Mouse (Mus musculus) liver, embryonic 15.5 days (tissue): ENCODE data around the gene Mgat3. TPM values are rescaled to one million over a fixed set of nuclear protein-coding genes. Genes with fewer than 3 reads are reported as not detected.

Experiments
- ATAC-seq: fragments of 200-750 bp; cut with Nextera tagmentation; 2 replicates; pipeline ENCODE4 v1.8.0; 2017; ENCODE audit warnings: moderate number of reproducible peaks, mild to moderate bottlenecking, moderate library complexity; ENCODE audit not compliant: insufficient read depth
- H3K27ac ChIP-seq: fragments of 300-500 bp; sonication (generic); replicated peaks from 2 replicates; pipeline ENCODE4 v1.5.1; 2015; ENCODE audit warnings: mild to moderate bottlenecking, inconsistent platforms
- H3K27me3 ChIP-seq: fragments of 300-500 bp; sonication (generic); 2 replicates; pipeline ENCODE4 v1.6.1; 2015; ENCODE audit warnings: mild to moderate bottlenecking, inconsistent platforms
- H3K36me3 ChIP-seq: fragments of 300-500 bp; sonication (generic); replicated peaks from 2 replicates; pipeline ENCODE4 v1.6.1; 2015; ENCODE audit warnings: moderate library complexity, mild to moderate bottlenecking, inconsistent platforms
- H3K4me1 ChIP-seq: fragments of 300-500 bp; sonication (generic); replicated peaks from 2 replicates; pipeline ENCODE4 v1.6.1; 2015; ENCODE audit warnings: inconsistent platforms
- H3K4me2 ChIP-seq: fragments of 300-500 bp; sonication (generic); 2 replicates; pipeline ENCODE4 v1.6.1; 2015; ENCODE audit warnings: moderate library complexity, mild to moderate bottlenecking, inconsistent platforms
- H3K4me3 ChIP-seq: fragments of 300-500 bp; sonication (generic); replicated peaks from 2 replicates; pipeline ENCODE4 v1.5.1; 2015; ENCODE audit warnings: mild to moderate bottlenecking, inconsistent platforms
- H3K9ac ChIP-seq: fragments of 300-500 bp; sonication (generic); 2 replicates; pipeline ENCODE4 v1.6.1; 2015; ENCODE audit warnings: moderate library complexity, mild to moderate bottlenecking, inconsistent platforms
- H3K9me3 ChIP-seq: fragments of 300-500 bp; sonication (generic); replicated peaks from 2 replicates; pipeline ENCODE4 v1.6.1; 2016; ENCODE audit warnings: inconsistent platforms
- WGBS: fragments of 180-500 bp; shearing (Covaris S2); methylation state at CpG from one replicate; pipeline ENCODE4 v1.1.7; 2015; ENCODE audit warnings: mixed read lengths; ENCODE audit not compliant: insufficient replicate concordance; 5-methylcytosine and 5-hydroxymethylcytosine counted together
- polyA plus RNA-seq: library from polyadenylated mRNA; unstranded; fragments of >200 nt; fragmentation: Nextera tagmentation; extraction: Ambion mirVana; gene quantifications from 2 replicates; pipeline ENCODE4 v1.2.1, GENCODE M21; 2015

Gene Mgat3
- polyA plus RNA-seq, 1 experiment from 2014 or later, result 0.54 TPM

- Histone ChIP-seq H3K36me3 (peaks cover 43% of the 10 kb centered on the region), H3K4me2 (no peak overlapping the region), H3K9me3 (no peaks in the 10 kb centered on the region), H3K4me1 (peaks cover 69% of the 10 kb centered on the region), H3K27me3 (no peaks in the 10 kb centered on the region), H3K4me3 (no peak overlapping the region), H3K27ac (no peak overlapping the region), H3K9ac (no peak overlapping the region)
- ATAC-seq, result no peak
- WGBS, result 70% methylated on average over 3 of the region's 3 CpGs
Observed at GRCm38 (mm10) chr15:80136645-80137044, 36.9 kb upstream of the Mgat3 start.

- Histone ChIP-seq H3K4me3 (no peak overlapping the region), H3K36me3 (peaks cover 58% of the 10 kb centered on the region), H3K9me3 (0 out of 2 replicates have a peak, but pooled peaks cover 4% of the 10 kb centered on the region), H3K27ac (peak overlapping the region; percentile 30; the same call in 1 of the 2 replicates), H3K9ac (no peak overlapping the region), H3K4me2 (no peak overlapping the region), H3K27me3 (no peaks in the 10 kb centered on the region), H3K4me1 (peaks cover 57% of the 10 kb centered on the region)
- WGBS, result 72% methylated on average over 17 of the region's 17 CpGs
- no peak for ATAC-seq
Observed at GRCm38 (mm10) chr15:80137945-80138791, 35.4 kb upstream of the Mgat3 start.

DNA sequence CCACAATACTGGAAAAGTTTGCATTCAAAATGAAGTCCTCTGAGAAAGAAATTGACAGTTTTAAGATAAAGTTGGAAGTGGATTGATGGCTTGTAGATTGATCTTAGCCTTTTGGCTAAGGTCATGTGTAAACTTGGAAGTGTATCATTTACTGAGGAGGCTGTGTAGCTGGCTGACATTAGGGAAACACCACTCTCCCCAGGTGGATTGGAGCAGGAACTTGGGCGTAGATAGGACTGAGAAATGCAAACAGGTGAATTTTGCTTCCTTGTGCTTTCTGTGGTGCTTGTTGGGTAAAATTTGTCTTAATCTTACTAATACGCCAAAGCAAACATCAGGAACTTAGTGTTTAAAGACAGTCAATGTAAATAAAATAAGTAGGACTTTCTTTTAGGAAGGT, 33.2 kb upstream of the Mgat3 start:
- 81% methylated on average over 2 of the region's 2 CpGs for WGBS
- no peak overlapping the region for H3K4me3 ChIP-seq
- H3K4me1 ChIP-seq, result peaks cover 46% of the 10 kb centered on the region
- H3K27ac ChIP-seq, result no peak overlapping the region
- no peak overlapping the region for H3K9ac ChIP-seq
- peaks cover 78% of the 10 kb centered on the region for H3K36me3 ChIP-seq
- H3K4me2 ChIP-seq, result no peak overlapping the region
- no peaks in the 10 kb centered on the region for H3K27me3 ChIP-seq
- H3K9me3 ChIP-seq, result 0 out of 2 replicates have a peak, but pooled peaks cover 4% of the 10 kb centered on the region
- no peak for ATAC-seq

- Histone ChIP-seq H3K27me3 (no peaks in the 10 kb centered on the region), H3K4me3 (no peak overlapping the region), H3K4me2 (no peak overlapping the region), H3K9me3 (0 out of 2 replicates have a peak, but pooled peaks cover 4% of the 10 kb centered on the region), H3K9ac (no peak overlapping the region), H3K27ac (no peak overlapping the region), H3K4me1 (peaks cover 42% of the 10 kb centered on the region), H3K36me3 (peaks cover 78% of the 10 kb centered on the region)
- no peak for ATAC-seq
- 91% methylated on average over 3 of the region's 3 CpGs for WGBS
Observed at GRCm38 (mm10) chr15:80140878-80141277, 32.6 kb upstream of the Mgat3 start.

DNA sequence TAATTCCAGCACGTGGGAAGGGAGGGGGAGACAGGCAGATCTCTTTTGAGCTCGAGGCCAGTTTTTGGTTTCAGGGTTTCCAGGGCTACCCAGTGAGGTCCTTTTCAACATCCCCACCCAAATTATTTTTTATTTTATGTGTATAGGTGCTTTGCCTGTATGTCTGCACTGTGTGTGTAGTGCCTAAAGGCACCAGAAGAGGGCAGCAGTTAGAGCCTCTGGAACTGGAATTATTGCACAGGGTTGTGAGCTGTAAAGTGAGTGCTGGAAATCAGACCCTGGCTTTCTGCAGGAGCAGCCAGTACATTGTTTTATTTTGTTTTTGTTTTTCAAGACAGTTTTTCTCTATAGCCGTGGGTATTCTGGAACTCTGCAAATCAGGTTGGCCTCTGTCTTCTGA, 31.4 kb upstream of the Mgat3 start:
- WGBS, result 96% methylated on average over 3 of the region's 3 CpGs
- no peak for ATAC-seq
- no peak overlapping the region for H3K9ac ChIP-seq
- no peaks in the 10 kb centered on the region for H3K27me3 ChIP-seq
- 0 out of 2 replicates have a peak, but pooled peaks cover 4% of the 10 kb centered on the region for H3K9me3 ChIP-seq
- H3K4me3 ChIP-seq, result no peak overlapping the region
- no peak overlapping the region for H3K27ac ChIP-seq
- peaks cover 67% of the 10 kb centered on the region for H3K36me3 ChIP-seq
- no peak overlapping the region for H3K4me2 ChIP-seq
- peaks cover 41% of the 10 kb centered on the region for H3K4me1 ChIP-seq

DNA sequence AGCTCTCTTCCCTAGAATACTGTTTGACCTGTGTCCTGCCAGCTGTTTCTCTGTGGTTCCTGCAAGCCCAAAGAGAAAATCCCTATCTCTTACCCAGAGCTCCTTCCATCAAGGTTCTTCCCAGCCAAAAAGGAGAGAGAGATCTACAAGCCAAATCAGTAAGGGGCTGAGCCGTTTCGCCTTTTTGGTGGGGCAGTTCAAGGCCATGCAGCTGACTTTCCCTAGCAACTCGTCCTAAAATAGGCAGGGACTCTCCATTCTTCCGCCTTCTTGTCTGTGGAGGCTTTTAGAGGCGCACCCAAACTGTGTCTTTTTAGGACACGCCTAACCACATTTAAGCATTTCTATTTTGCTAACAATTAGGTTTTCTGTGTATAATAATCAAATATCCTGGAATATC, 29.8 kb upstream of the Mgat3 start:
- 76% methylated on average over 6 of the region's 6 CpGs for WGBS
- no peak overlapping the region for H3K4me2 ChIP-seq
- no peaks in the 10 kb centered on the region for H3K27me3 ChIP-seq
- H3K4me3 ChIP-seq, result no peak overlapping the region
- no peak for ATAC-seq
- peaks cover 29% of the 10 kb centered on the region for H3K4me1 ChIP-seq
- no peak overlapping the region for H3K27ac ChIP-seq
- no peak overlapping the region for H3K9ac ChIP-seq
- peaks cover 66% of the 10 kb centered on the region for H3K36me3 ChIP-seq
- 0 out of 2 replicates have a peak, but pooled peaks cover 4% of the 10 kb centered on the region for H3K9me3 ChIP-seq

- H3K4me2 ChIP-seq, result no peak overlapping the region
- peaks cover 74% of the 10 kb centered on the region for H3K36me3 ChIP-seq
- H3K27me3 ChIP-seq, result no peaks in the 10 kb centered on the region
- no peak overlapping the region for H3K4me3 ChIP-seq
- peaks cover 20% of the 10 kb centered on the region for H3K4me1 ChIP-seq
- H3K9me3 ChIP-seq, result 0 out of 2 replicates have a peak, but pooled peaks cover 4% of the 10 kb centered on the region
- ATAC-seq, result no peak
- H3K27ac ChIP-seq, result no peak overlapping the region
- no peak overlapping the region for H3K9ac ChIP-seq
- WGBS, result 90% methylated on average over 5 of the region's 5 CpGs
Observed at GRCm38 (mm10) chr15:80145397-80145796, 28.1 kb upstream of the Mgat3 start.

DNA sequence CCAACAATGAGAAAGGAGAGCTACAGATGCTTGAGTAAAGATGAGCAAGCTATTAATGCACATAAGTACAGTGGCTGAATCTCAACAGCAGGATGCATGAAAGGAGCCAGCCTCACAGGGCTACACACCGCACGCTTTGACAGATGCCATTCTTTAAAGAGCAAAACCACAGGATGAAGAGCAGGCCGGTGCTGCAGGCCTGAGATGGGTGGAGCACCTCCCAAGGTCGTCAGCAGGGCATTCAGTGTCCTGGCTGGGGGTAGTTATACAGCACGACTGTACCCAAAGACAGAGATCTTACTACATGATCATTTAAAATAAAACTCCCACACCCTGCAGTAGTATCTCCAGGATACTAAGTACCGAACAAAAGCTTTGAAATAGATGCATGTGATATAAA, 27.4 kb upstream of the Mgat3 start:
- H3K9ac ChIP-seq, result no peak overlapping the region
- no peak overlapping the region for H3K4me2 ChIP-seq
- WGBS, result 31% methylated on average over 6 of the region's 6 CpGs

DNA sequence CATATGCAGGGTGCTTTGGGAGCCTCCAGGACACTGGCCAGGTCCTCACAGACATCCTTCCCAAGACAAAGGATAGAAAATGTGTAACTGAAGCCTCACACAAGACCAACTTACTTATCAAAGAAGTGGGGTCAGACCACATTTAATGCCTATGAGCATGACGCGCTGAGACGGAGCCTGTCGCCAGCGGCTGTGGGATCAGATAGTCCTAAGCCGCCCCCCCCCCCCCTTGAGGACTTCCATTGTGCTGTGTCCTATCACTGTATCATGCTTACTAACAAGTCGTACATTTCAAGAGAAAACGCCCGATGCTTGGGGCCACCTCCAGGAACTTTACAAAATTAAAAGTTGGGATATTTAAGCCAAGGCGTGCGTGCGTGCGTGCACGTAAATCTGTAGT, 26.4 kb upstream of the Mgat3 start:
- Histone ChIP-seq H3K4me1 (peaks cover 20% of the 10 kb centered on the region), H3K4me2 (no peak overlapping the region), H3K4me3 (no peak overlapping the region), H3K27ac (no peak overlapping the region), H3K9me3 (0 out of 2 replicates have a peak, but pooled peaks cover 2% of the 10 kb centered on the region), H3K36me3 (peaks cover 64% of the 10 kb centered on the region), H3K9ac (no peak overlapping the region), H3K27me3 (no peaks in the 10 kb centered on the region)
- WGBS, result 52% methylated on average over 14 of the region's 14 CpGs
- no peak for ATAC-seq

More for the DNA sequence above, 27.4 kb upstream of the Mgat3 start:
- no peaks in the 10 kb centered on the region for H3K27me3 ChIP-seq
- no peak for ATAC-seq
- peaks cover 20% of the 10 kb centered on the region for H3K4me1 ChIP-seq
- H3K4me3 ChIP-seq, result no peak overlapping the region
- no peak overlapping the region for H3K27ac ChIP-seq
- peaks cover 67% of the 10 kb centered on the region for H3K36me3 ChIP-seq
- H3K9me3 ChIP-seq, result 0 out of 2 replicates have a peak, but pooled peaks cover 4% of the 10 kb centered on the region

DNA sequence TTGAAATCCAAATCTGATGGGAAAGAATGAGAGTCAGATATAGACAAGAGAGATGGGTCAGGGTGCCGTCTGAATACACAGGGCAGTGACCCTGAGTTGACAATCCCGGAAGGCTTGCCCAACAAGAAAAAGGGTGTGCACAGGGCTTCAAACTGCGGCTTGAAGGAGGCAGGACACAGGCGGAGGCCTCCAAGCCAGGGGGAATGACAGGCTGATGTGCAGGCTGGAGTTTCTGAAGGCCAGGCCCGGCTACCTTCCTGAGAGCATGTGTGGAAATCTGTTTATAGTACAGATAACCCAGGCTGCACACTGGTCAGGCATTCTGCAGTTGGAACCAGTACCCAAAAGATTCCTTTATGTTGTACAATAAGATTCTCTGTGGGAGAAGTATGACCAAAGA, 26.0 kb upstream of the Mgat3 start:
- H3K27me3 ChIP-seq, result no peaks in the 10 kb centered on the region
- H3K27ac ChIP-seq, result no peak overlapping the region
- no peak for ATAC-seq
- H3K9ac ChIP-seq, result no peak overlapping the region
- no peak overlapping the region for H3K4me2 ChIP-seq
- WGBS, result 66% methylated on average over 5 of the region's 5 CpGs
- H3K4me3 ChIP-seq, result no peak overlapping the region
- peaks cover 64% of the 10 kb centered on the region for H3K36me3 ChIP-seq
- H3K9me3 ChIP-seq, result no peaks in the 10 kb centered on the region
- peaks cover 20% of the 10 kb centered on the region for H3K4me1 ChIP-seq

DNA sequence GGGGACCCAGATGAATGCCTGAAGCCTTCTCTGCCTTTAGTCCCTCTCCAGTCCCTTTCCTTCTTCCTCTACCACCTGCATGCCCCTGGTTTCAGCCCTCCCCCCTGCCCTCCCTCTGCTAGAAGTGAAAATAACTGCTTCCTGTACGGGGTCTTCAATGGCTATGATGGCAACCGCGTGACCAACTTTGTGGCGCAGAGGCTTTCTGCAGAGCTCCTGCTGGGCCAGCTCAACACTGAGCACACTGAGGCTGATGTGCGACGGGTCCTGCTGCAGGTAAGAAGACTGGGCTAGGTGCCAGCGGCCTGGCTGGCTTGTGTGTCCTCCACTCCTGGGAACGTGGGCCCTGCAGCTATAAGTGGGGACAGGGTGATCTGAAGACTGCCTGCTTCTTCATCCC, 25.0 kb upstream of the Mgat3 start:
- 77% methylated on average over 8 of the region's 8 CpGs for WGBS
- Histone ChIP-seq H3K4me1 (peaks cover 20% of the 10 kb centered on the region), H3K27me3 (no peaks in the 10 kb centered on the region), H3K27ac (no peak overlapping the region), H3K36me3 (peaks cover 65% of the 10 kb centered on the region), H3K9ac (no peak overlapping the region), H3K9me3 (no peaks in the 10 kb centered on the region), H3K4me3 (no peak overlapping the region), H3K4me2 (no peak overlapping the region)
- ATAC-seq, result no peak
